Mouse (Mus musculus): ENCODE results near the gene Snw1. TPM values are rescaled to one million over a fixed set of nuclear protein-coding genes. Genes with fewer than 3 reads are reported as not detected.
A peak's percentile ranks its signal among the peaks of the same experiment; 100 is the strongest.

Gene Snw1
- total and polyA plus RNA-seq, 2 experiments = 4.3 to 34.8 TPM

GRCm38 (mm10) chr12:87474756-87475155, 2.7 kb upstream of the Snw1 start:
- H3K27me3 ChIP-seq (ENCODE audit: control insufficient read depth, insufficient read depth, low read length) = no peaks in the 10 kb centered on the region
- no peak for TF ChIP-seq CTCF (IDR thresholded peaks at IDR 0.05; ENCODE audit: low read depth, low read length)
- no peak for TF ChIP-seq POLR2A (IDR thresholded peaks at IDR 0.05; ENCODE audit: extremely low read depth, insufficient read depth, low read length)
- whole genome bisulfite sequencing = 84% methylated on average over 3 of the region's 3 CpGs
- no peak for DNase-seq (ENCODE audit: extremely low read depth, low read depth, low spot score)
- H3K4me3 ChIP-seq (ENCODE audit: insufficient read depth, low read depth, low read length) = no peak overlapping the region
- peaks cover 7% of the 10 kb centered on the region; the same call in 1 of the 2 replicates for H3K4me1 ChIP-seq (ENCODE audit: control insufficient read depth, insufficient read depth, low read length)
- H3K36me3 ChIP-seq (ENCODE audit: control insufficient read depth, insufficient read depth, low read length) = no peaks in the 10 kb centered on the region
- H3K79me2 ChIP-seq (ENCODE audit: control insufficient read depth, insufficient read depth, low read length) = peaks cover 8% of the 10 kb centered on the region; the same call in 1 of the 2 replicates
- no peak overlapping the region for H3K27ac ChIP-seq (replicated peaks; ENCODE audit: insufficient read depth, low read depth, low read length)
- H3K9ac ChIP-seq (ENCODE audit: low read depth, low read length) = no peak overlapping the region

DNA sequence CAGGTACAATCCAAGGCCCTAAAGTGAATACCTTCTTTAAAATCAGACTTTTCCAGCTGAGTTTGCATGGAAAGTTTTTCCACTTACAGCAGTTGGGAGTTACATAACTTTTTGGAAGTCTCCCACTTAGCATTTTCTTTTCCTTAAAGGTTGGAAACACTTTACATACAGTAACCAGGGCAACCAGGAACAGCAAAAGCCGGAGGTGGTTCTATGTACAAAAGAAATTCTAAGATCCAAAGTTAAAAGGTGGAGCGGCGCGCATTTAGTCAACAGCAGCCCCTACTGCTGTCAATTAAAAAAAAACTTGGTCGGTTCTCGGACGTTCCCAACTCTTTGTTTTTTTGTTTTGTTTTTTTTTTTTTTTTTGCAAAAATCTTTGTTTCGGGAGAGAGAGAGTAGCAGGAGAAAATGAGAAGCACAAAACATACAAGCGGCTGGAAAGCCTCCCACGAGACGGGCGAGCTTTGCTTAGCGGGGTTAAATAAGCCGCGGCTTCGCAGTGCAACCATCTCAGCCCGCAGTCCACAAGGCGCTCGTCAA, 582 bp downstream of the Snw1 start:
- DNase-seq (ENCODE audit: extremely low read depth, low read depth, low spot score) = peak; percentile 49
- Histone ChIP-seq H3K27me3 (ENCODE audit: control insufficient read depth, insufficient read depth, low read length) (no peaks in the 10 kb centered on the region), H3K4me3 (ENCODE audit: insufficient read depth, low read depth, low read length) (peak overlapping the region; percentile 88), H3K9ac (ENCODE audit: low read depth, low read length) (peak overlapping the region; percentile 91), H3K79me2 (ENCODE audit: control insufficient read depth, insufficient read depth, low read length) (peaks cover 8% of the 10 kb centered on the region; the same call in 1 of the 2 replicates), H3K4me1 (ENCODE audit: control insufficient read depth, insufficient read depth, low read length) (peaks cover 11% of the 10 kb centered on the region; the same call in 1 of the 2 replicates), H3K36me3 (ENCODE audit: control insufficient read depth, insufficient read depth, low read length) (peaks cover 12% of the 10 kb centered on the region), H3K27ac (replicated peaks; ENCODE audit: insufficient read depth, low read depth, low read length) (peak overlapping the region; percentile 60)
- WGBS = under 1% methylated on average over 19 of the region's 19 CpGs
- TF ChIP-seq CTCF (IDR thresholded peaks at IDR 0.05; ENCODE audit: low read depth, low read length) (no peak), POLR2A (IDR thresholded peaks at IDR 0.05; ENCODE audit: extremely low read depth, insufficient read depth, low read length) (no peak)

DNA sequence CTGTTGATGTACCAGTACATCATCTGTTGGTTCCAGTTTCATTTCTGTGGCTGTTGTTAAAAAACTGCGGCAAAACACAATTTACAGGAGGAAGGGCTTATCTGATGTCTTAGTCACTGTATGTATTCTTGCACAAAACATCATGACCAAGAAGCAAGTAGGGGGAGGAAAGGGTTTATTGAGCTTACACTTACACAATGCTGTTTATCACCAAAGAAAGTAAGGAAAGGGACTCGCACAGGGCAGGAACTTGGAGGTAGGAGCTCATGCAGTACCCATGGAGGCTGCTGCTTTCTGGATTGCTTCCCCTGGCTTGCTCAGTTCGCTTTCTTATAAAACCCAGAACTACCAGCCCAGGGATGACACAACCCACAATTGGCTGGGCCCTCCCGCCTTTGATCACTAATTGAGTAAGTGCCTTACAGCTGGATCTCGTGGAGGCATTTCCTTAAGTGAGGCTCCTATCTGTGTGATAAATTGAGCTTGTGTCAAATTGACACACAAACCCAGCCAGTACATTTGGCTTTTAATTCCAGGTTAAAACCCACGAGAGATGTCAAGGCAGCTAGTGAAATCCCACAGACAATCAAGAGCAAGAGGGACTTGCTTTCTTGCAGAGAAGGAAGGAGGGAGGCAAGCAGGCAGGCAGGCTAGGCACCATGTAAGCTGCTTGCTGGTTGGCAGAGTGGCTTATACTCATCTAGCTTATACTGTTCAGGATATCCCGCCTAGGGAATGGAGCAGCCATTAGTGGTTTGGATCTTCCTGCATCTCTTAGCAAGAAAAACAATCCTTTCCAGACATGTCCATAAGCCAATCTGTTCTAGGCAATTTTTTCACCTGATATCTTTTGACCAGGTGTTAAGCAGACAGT, 1.6 kb downstream of the Snw1 start:
- Histone ChIP-seq H3K79me2 (ENCODE audit: control insufficient read depth, insufficient read depth, low read length) (peaks cover 8% of the 10 kb centered on the region; the same call in 1 of the 2 replicates), H3K4me3 (ENCODE audit: insufficient read depth, low read depth, low read length) (peak overlapping the region; percentile 88; the same call in 1 of the 2 replicates), H3K27me3 (ENCODE audit: control insufficient read depth, insufficient read depth, low read length) (no peaks in the 10 kb centered on the region), H3K27ac (replicated peaks; ENCODE audit: insufficient read depth, low read depth, low read length) (no peak overlapping the region), H3K36me3 (ENCODE audit: control insufficient read depth, insufficient read depth, low read length) (peaks cover 16% of the 10 kb centered on the region), H3K4me1 (ENCODE audit: control insufficient read depth, insufficient read depth, low read length) (peaks cover 11% of the 10 kb centered on the region; the same call in 1 of the 2 replicates), H3K9ac (ENCODE audit: low read depth, low read length) (no peak overlapping the region)
- no peak for DNase-seq (ENCODE audit: extremely low read depth, low read depth, low spot score)
- WGBS = 48% methylated on average over 7 of the region's 7 CpGs
- TF ChIP-seq POLR2A (IDR thresholded peaks at IDR 0.05; ENCODE audit: extremely low read depth, insufficient read depth, low read length) (no peak), CTCF (IDR thresholded peaks at IDR 0.05; ENCODE audit: low read depth, low read length) (no peak)

DNA sequence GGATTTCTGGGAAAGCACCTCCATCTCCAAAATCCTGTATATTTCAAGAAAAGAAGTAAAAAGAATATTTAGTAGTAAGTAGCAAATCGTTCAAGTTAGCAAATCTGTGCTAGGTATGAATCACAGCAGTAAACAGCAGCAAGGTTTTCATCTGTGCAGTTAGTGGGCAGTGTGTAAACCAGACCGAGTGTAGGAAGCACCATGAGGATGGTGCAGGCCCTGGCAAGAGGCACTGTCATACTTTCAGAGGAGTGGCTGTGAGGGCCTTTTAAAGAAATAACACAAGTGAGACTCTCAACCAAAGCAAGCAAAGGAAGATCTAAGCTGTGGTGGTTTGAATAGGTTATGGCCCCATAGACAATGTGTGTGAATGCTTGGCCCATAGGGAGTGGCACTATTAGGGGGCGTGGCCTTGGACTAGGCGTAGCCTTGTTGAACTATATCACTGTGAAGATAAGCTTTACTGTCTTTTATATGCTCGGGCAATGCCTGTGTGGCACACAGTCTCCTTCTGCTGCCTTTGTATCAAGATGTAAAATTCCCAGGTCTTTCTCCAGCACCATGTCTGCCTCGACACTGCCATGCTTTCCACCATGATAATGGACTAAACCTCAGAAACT, 7.3 kb downstream of the Snw1 start:
- Histone ChIP-seq H3K36me3 (ENCODE audit: control insufficient read depth, insufficient read depth, low read length) (peaks cover 62% of the 10 kb centered on the region), H3K27ac (replicated peaks; ENCODE audit: insufficient read depth, low read depth, low read length) (no peak overlapping the region), H3K27me3 (ENCODE audit: control insufficient read depth, insufficient read depth, low read length) (no peaks in the 10 kb centered on the region), H3K4me1 (ENCODE audit: control insufficient read depth, insufficient read depth, low read length) (0 out of 2 replicates have a peak, but pooled peaks cover 4% of the 10 kb centered on the region), H3K9ac (ENCODE audit: low read depth, low read length) (no peak overlapping the region), H3K4me3 (ENCODE audit: insufficient read depth, low read depth, low read length) (no peak overlapping the region), H3K79me2 (ENCODE audit: control insufficient read depth, insufficient read depth, low read length) (no peaks in the 10 kb centered on the region; the same call in 1 of the 2 replicates)
- TF ChIP-seq POLR2A (IDR thresholded peaks at IDR 0.05; ENCODE audit: extremely low read depth, insufficient read depth, low read length) (no peak), CTCF (IDR thresholded peaks at IDR 0.05; ENCODE audit: low read depth, low read length) (no peak)
- WGBS = 92% methylated on average over 6 of the region's 6 CpGs
- no peak for DNase-seq (ENCODE audit: extremely low read depth, low read depth, low spot score)

DNA sequence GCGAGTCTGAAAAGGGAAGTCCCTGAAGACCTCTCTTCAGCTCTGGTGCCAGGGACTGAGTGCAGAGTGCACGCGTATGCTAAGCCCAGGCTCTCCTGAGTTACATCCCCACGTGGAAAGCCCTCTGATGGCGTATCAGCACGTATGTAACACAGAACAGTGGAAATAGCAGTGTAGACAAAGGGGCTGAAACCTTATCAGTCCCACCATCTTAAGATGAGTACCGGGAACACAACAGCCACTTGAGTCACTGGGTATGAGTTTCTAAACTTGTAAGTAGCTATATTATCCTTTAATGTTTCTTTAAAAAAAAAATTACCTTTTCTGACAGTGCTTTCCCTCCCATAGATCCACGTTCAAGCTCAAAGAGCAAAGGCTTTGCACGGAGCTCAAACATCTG, 22.6 kb downstream of the Snw1 start:
- Histone ChIP-seq H3K27me3 (ENCODE audit: control insufficient read depth, insufficient read depth, low read length) (no peaks in the 10 kb centered on the region), H3K27ac (replicated peaks; ENCODE audit: insufficient read depth, low read depth, low read length) (no peak overlapping the region), H3K9ac (ENCODE audit: low read depth, low read length) (no peak overlapping the region), H3K79me2 (ENCODE audit: control insufficient read depth, insufficient read depth, low read length) (no peaks in the 10 kb centered on the region), H3K36me3 (ENCODE audit: control insufficient read depth, insufficient read depth, low read length) (peaks cover 64% of the 10 kb centered on the region), H3K4me3 (ENCODE audit: insufficient read depth, low read depth, low read length) (no peak overlapping the region), H3K4me1 (ENCODE audit: control insufficient read depth, insufficient read depth, low read length) (peaks cover 4% of the 10 kb centered on the region; the same call in 1 of the 2 replicates)
- DNase-seq (ENCODE audit: extremely low read depth, low read depth, low spot score) = no peak
- TF ChIP-seq CTCF (IDR thresholded peaks at IDR 0.05; ENCODE audit: low read depth, low read length) (no peak), POLR2A (IDR thresholded peaks at IDR 0.05; ENCODE audit: extremely low read depth, insufficient read depth, low read length) (no peak)
- WGBS = 87% methylated on average over 9 of the region's 9 CpGs

Measured in liver, adult 2 months (tissue).